Mouse (Mus musculus) heart, embryonic 16.5 days (tissue): Measurements from ENCODE around the gene Oard1. TPM values are rescaled to one million over a fixed set of nuclear protein-coding genes. Genes with fewer than 3 reads are reported as not detected.

Source experiments
- ATAC-seq: fragments of 200-750 bp; cut with Nextera tagmentation; replicated peaks from 2 replicates; pipeline ENCODE4 v1.8.0; 2017; ENCODE audit warnings: moderate number of reproducible peaks; ENCODE audit not compliant: insufficient read depth, low FRiP score; ENCODE audit errors: extremely low read depth
- H3K27ac ChIP-seq: fragments of 300-500 bp; sonication (generic); 2 replicates; pipeline ENCODE4 v1.5.1; 2014; ENCODE audit warnings: mild to moderate bottlenecking, low read length, control low read depth, moderate library complexity
- H3K27me3 ChIP-seq: fragments of 300-500 bp; sonication (generic); 2 replicates; pipeline ENCODE4 v1.6.1; 2014; ENCODE audit warnings: low read length, mixed read lengths; ENCODE audit not compliant: control insufficient read depth, insufficient read depth
- H3K36me3 ChIP-seq: fragments of 300-500 bp; sonication (generic); 2 replicates; pipeline ENCODE4 v1.6.1; 2014; ENCODE audit not compliant: control insufficient read depth, insufficient read depth
- H3K4me1 ChIP-seq: fragments of 300-500 bp; sonication (generic); 2 replicates; pipeline ENCODE4 v1.6.1; 2014; ENCODE audit warnings: low read length, mixed read lengths; ENCODE audit not compliant: control insufficient read depth, insufficient read depth
- H3K4me2 ChIP-seq: fragments of 300-500 bp; sonication (generic); 2 replicates; pipeline ENCODE4 v1.6.1; 2014; ENCODE audit warnings: low read depth, mild to moderate bottlenecking, control low read depth, low read length
- H3K4me3 ChIP-seq: fragments of 300-500 bp; sonication (generic); 2 replicates; pipeline ENCODE4 v1.5.1; 2014; ENCODE audit warnings: mild to moderate bottlenecking, control low read depth, low read length
- H3K9ac ChIP-seq: fragments of 300-500 bp; sonication (generic); 2 replicates; pipeline ENCODE4 v1.6.1; 2014; ENCODE audit warnings: low read length, control low read depth
- H3K9me3 ChIP-seq: fragments of 300-500 bp; sonication (generic); replicated peaks from 2 replicates; pipeline ENCODE4 v1.6.1; 2016; ENCODE audit warnings: low read length; ENCODE audit not compliant: control insufficient read depth
- WGBS: fragments of 180-500 bp; shearing (Covaris S2); extraction: QIAGEN DNeasy Blood & Tissue Kit; methylation state at CpG from one replicate; pipeline ENCODE4 v1.1.7; 2014; 5-methylcytosine and 5-hydroxymethylcytosine counted together
- polyA plus RNA-seq: library from polyadenylated mRNA; unstranded; fragments of >200 nt; fragmentation: Nextera tagmentation; extraction: Ambion mirVana; gene quantifications from 2 replicates; pipeline ENCODE4 v1.2.1, GENCODE M21; 2015

The Oard1 gene
- polyA plus RNA-seq, 1 experiment from 2014 or later, result 40.9 TPM

- Histone ChIP-seq H3K9ac (no peak overlapping the region), H3K4me3 (no peak overlapping the region), H3K4me2 (no peak overlapping the region), H3K27ac (no peak overlapping the region), H3K4me1 (no peaks in the 10 kb centered on the region), H3K9me3 (no peaks in the 10 kb centered on the region), H3K27me3 (no peaks in the 10 kb centered on the region), H3K36me3 (no peaks in the 10 kb centered on the region)
- 46% methylated on average over 7 of the region's 7 CpGs for WGBS
- no peak for ATAC-seq
These were observed 44.4 kb downstream of the Oard1 start for GRCm38 (mm10) chr17:48454190-48454589.

GRCm38 (mm10) chr17:48454688-48455087 lies 44.9 kb downstream of the Oard1 start, which contains the start of gene Unc5cl:
Unc5cl (plus strand) TSS chr17:48454901.
- no peaks in the 10 kb centered on the region for H3K36me3 ChIP-seq
- H3K4me2 ChIP-seq, result no peak within 1 kb of the TSS
- no peaks in the 10 kb centered on the region for H3K4me1 ChIP-seq
- ATAC-seq, result no peak
- no peak within 1 kb of the TSS for H3K4me3 ChIP-seq
- no peaks in the 10 kb centered on the region for H3K9me3 ChIP-seq
- H3K27me3 ChIP-seq, result no peaks in the 10 kb centered on the region
- no peak within 1 kb of the TSS for H3K9ac ChIP-seq
- 53% methylated on average over 11 of the region's 11 CpGs for WGBS
- H3K27ac ChIP-seq, result no peak within 1 kb of the TSS

- ATAC-seq, result no peak
- Histone ChIP-seq H3K27me3 (no peaks in the 10 kb centered on the region), H3K27ac (no peak overlapping the region), H3K36me3 (no peaks in the 10 kb centered on the region), H3K4me2 (no peak overlapping the region), H3K4me3 (no peak overlapping the region), H3K9ac (no peak overlapping the region), H3K9me3 (no peaks in the 10 kb centered on the region), H3K4me1 (no peaks in the 10 kb centered on the region)
- 91% methylated on average over 2 of the region's 2 CpGs for WGBS
These were observed 46.1 kb downstream of the Oard1 start for GRCm38 (mm10) chr17:48455955-48456354.

- H3K27me3 ChIP-seq, result no peaks in the 10 kb centered on the region
- 69% methylated on average over 13 of the region's 13 CpGs for WGBS
- H3K36me3 ChIP-seq, result no peaks in the 10 kb centered on the region
- no peak for ATAC-seq
- H3K9me3 ChIP-seq, result no peaks in the 10 kb centered on the region
- no peaks in the 10 kb centered on the region for H3K4me1 ChIP-seq
- no peak overlapping the region for H3K9ac ChIP-seq
- no peak overlapping the region for H3K27ac ChIP-seq
- H3K4me3 ChIP-seq, result no peak overlapping the region
- no peak overlapping the region for H3K4me2 ChIP-seq
These were observed 48.3 kb downstream of the Oard1 start for GRCm38 (mm10) chr17:48457971-48458653.

- ATAC-seq, result peak; percentile 38; the same call in 1 of the 2 replicates
- no peaks in the 10 kb centered on the region for H3K4me1 ChIP-seq
- H3K27ac ChIP-seq, result no peak overlapping the region
- H3K9me3 ChIP-seq, result no peaks in the 10 kb centered on the region
- no peak overlapping the region for H3K9ac ChIP-seq
- H3K36me3 ChIP-seq, result no peaks in the 10 kb centered on the region
- no peak overlapping the region for H3K4me2 ChIP-seq
- H3K4me3 ChIP-seq, result no peak overlapping the region
- H3K27me3 ChIP-seq, result no peaks in the 10 kb centered on the region; the same call in 1 of the 2 replicates
- 86% methylated on average over 13 of the region's 13 CpGs for WGBS
These were observed 52.3 kb downstream of the Oard1 start for GRCm38 (mm10) chr17:48462096-48462495.

GRCm38 (mm10) chr17:48463391-48463790 lies 53.6 kb downstream of the Oard1 start:
- no peaks in the 10 kb centered on the region for H3K9me3 ChIP-seq
- H3K4me2 ChIP-seq, result no peak overlapping the region
- no peak overlapping the region for H3K9ac ChIP-seq
- 95% methylated on average over 4 of the region's 4 CpGs for WGBS
- no peaks in the 10 kb centered on the region; the same call in 1 of the 2 replicates for H3K27me3 ChIP-seq
- no peak for ATAC-seq
- no peaks in the 10 kb centered on the region for H3K36me3 ChIP-seq
- H3K4me1 ChIP-seq, result no peaks in the 10 kb centered on the region
- H3K27ac ChIP-seq, result no peak overlapping the region
- no peak overlapping the region for H3K4me3 ChIP-seq

Other genes with a start within 250 kb of the Oard1 start
- 0.17 and 0.44 TPM in 2 replicates for gene A530064D06Rik, start 242.7 kb upstream of the Oard1 start, polyA plus RNA-seq
- gene Trem1, start 177.2 kb upstream of the Oard1 start, polyA plus RNA-seq, result 0.08 and 0.11 TPM in 2 replicates
- 0.30 TPM in 1 of 2 replicates, not detected in the other for gene Trem3, start 162.2 kb upstream of the Oard1 start, polyA plus RNA-seq
- 0.11 and 0.21 TPM in 2 replicates for gene Treml4, start 145.7 kb upstream of the Oard1 start, polyA plus RNA-seq
- 0.59 and 1.5 TPM in 2 replicates for gene Treml2, start 110.5 kb upstream of the Oard1 start, polyA plus RNA-seq
- gene B430306N03Rik, start 93.9 kb upstream of the Oard1 start, polyA plus RNA-seq, result 0.31 and 0.37 TPM in 2 replicates
- 2.3 and 2.9 TPM in 2 replicates for gene Trem2, start 63.6 kb upstream of the Oard1 start, polyA plus RNA-seq
- gene Treml1, start 50.1 kb upstream of the Oard1 start, polyA plus RNA-seq, result 1.1 and 1.9 TPM in 2 replicates
- gene Nfya, start 108 bp upstream of the Oard1 start, polyA plus RNA-seq, result 9.0 and 10.2 TPM in 2 replicates
- 207 and 218 TPM in 2 replicates for gene Apobec2, start 22.9 kb downstream of the Oard1 start, polyA plus RNA-seq
- 4.6 and 6.1 TPM in 2 replicates for gene Tspo2, start 41.5 kb downstream of the Oard1 start, polyA plus RNA-seq
- 0.75 and 2.0 TPM in 2 replicates for gene Unc5cl, start 44.9 kb downstream of the Oard1 start, polyA plus RNA-seq